Mouse (Mus musculus) intestine, postnatal 0 days (tissue): ENCODE data around the gene Rnf126. TPM values are rescaled to one million over a fixed set of nuclear protein-coding genes. Genes with fewer than 3 reads are reported as not detected.

ENCODE experiments used
- ATAC-seq: fragments of 200-750 bp; cut with Nextera tagmentation; 2 replicates; pipeline ENCODE4 v1.8.0; 2017; ENCODE audit warnings: mild to moderate bottlenecking, moderate TSS enrichment, moderate library complexity
- H3K27ac ChIP-seq: fragments of 300-500 bp; sonication (generic); 2 replicates; pipeline ENCODE4 v1.5.1; 2014; ENCODE audit warnings: mild to moderate bottlenecking, low read depth, low read length, moderate library complexity
- H3K27me3 ChIP-seq: fragments of 300-500 bp; sonication (generic); replicated peaks from 2 replicates; pipeline ENCODE4 v1.6.1; 2014; ENCODE audit warnings: low read length, mixed read lengths; ENCODE audit not compliant: control insufficient read depth, insufficient read depth
- H3K36me3 ChIP-seq: fragments of 300-500 bp; sonication (generic); 2 replicates; pipeline ENCODE4 v1.6.1; 2014; ENCODE audit warnings: mild to moderate bottlenecking, moderate library complexity; ENCODE audit not compliant: control insufficient read depth, insufficient read depth
- H3K4me1 ChIP-seq: fragments of 300-500 bp; sonication (generic); replicated peaks from 2 replicates; pipeline ENCODE4 v1.6.1; 2014; ENCODE audit warnings: antibody characterized with exemption, low read length, mixed read lengths; ENCODE audit not compliant: control insufficient read depth, insufficient read depth
- H3K4me2 ChIP-seq: fragments of 300-500 bp; sonication (generic); replicated peaks from 2 replicates; pipeline ENCODE4 v1.6.1; 2014; ENCODE audit warnings: low read depth, mild to moderate bottlenecking, moderate library complexity
- H3K4me3 ChIP-seq: fragments of 300-500 bp; sonication (generic); 2 replicates; pipeline ENCODE4 v1.5.1; 2014; ENCODE audit warnings: low read depth, low read length
- H3K9ac ChIP-seq: fragments of 300-500 bp; sonication (generic); 2 replicates; pipeline ENCODE4 v1.6.1; 2014; ENCODE audit warnings: mild to moderate bottlenecking, low read depth, low read length
- H3K9me3 ChIP-seq: fragments of 300-500 bp; sonication (generic); 2 replicates; pipeline ENCODE4 v1.6.1; 2016; ENCODE audit warnings: mixed run types; ENCODE audit not compliant: control insufficient read depth
- CTCF ChIP-seq: sonication (generic); IDR thresholded peaks from 2 replicates; pipeline ENCODE4 v1.5.1; 2016; ENCODE audit warnings: low read depth, mild to moderate bottlenecking, control low read depth, antibody characterized with exemption, moderate library complexity
- WGBS: fragments of 180-500 bp; shearing (Covaris S2); extraction: QIAGEN DNeasy Blood & Tissue Kit; methylation state at CpG from one replicate; pipeline ENCODE4 v1.1.7; 2014; 5-methylcytosine and 5-hydroxymethylcytosine counted together
- polyA plus RNA-seq: library from polyadenylated mRNA; unstranded; fragments of >200 nt; fragmentation: Nextera tagmentation; extraction: Ambion mirVana; gene quantifications from 2 replicates; pipeline ENCODE4 v1.2.1, GENCODE M21; 2015

Gene Rnf126
- polyA plus RNA-seq, 1 experiment from 2014 or later: 41.2 TPM

GRCm38 (mm10) chr10:79807826-79808225 lies 41.1 kb upstream of the Rnf126 start:
- Histone ChIP-seq H3K4me1 (no peaks in the 10 kb centered on the region), H3K9ac (no peak overlapping the region), H3K9me3 (no peaks in the 10 kb centered on the region), H3K4me2 (no peak overlapping the region), H3K4me3 (no peak overlapping the region), H3K27me3 (no peaks in the 10 kb centered on the region), H3K36me3 (no peaks in the 10 kb centered on the region), H3K27ac (peak overlapping the region; percentile 28; the same call in 1 of the 2 replicates)
- WGBS: 68% methylated on average over 11 of the region's 11 CpGs
- no peak for ATAC-seq
- no peak for TF ChIP-seq CTCF

- Histone ChIP-seq H3K36me3 (no peaks in the 10 kb centered on the region), H3K27ac (no peak overlapping the region), H3K4me3 (no peak overlapping the region), H3K9me3 (no peaks in the 10 kb centered on the region), H3K27me3 (no peaks in the 10 kb centered on the region), H3K4me1 (no peaks in the 10 kb centered on the region), H3K4me2 (no peak overlapping the region), H3K9ac (no peak overlapping the region)
- WGBS: 62% methylated on average over 10 of the region's 10 CpGs
- no peak for TF ChIP-seq CTCF
- no peak for ATAC-seq
Observed at GRCm38 (mm10) chr10:79806972-79807371, 40.2 kb upstream of the Rnf126 start.

- ATAC-seq: no peak
- H3K36me3 ChIP-seq: no peaks in the 10 kb centered on the region
- TF ChIP-seq CTCF: no peak
- no peak overlapping the region for H3K4me2 ChIP-seq
- H3K4me1 ChIP-seq: no peaks in the 10 kb centered on the region
- no peak overlapping the region for H3K9ac ChIP-seq
- H3K4me3 ChIP-seq: no peak overlapping the region
- no peaks in the 10 kb centered on the region for H3K9me3 ChIP-seq
- no peaks in the 10 kb centered on the region for H3K27me3 ChIP-seq
- 85% methylated on average over 9 of the region's 9 CpGs for WGBS
- H3K27ac ChIP-seq: no peak overlapping the region
Observed at GRCm38 (mm10) chr10:79806331-79806730, 39.6 kb upstream of the Rnf126 start.

GRCm38 (mm10) chr10:79805636-79806035 lies 38.9 kb upstream of the Rnf126 start:
- H3K9ac ChIP-seq: no peak overlapping the region
- TF ChIP-seq CTCF: no peak
- H3K9me3 ChIP-seq: no peaks in the 10 kb centered on the region
- no peak overlapping the region for H3K27ac ChIP-seq
- H3K4me1 ChIP-seq: no peaks in the 10 kb centered on the region
- no peaks in the 10 kb centered on the region for H3K27me3 ChIP-seq
- H3K4me2 ChIP-seq: no peak overlapping the region
- no peak for ATAC-seq
- no peak overlapping the region for H3K4me3 ChIP-seq
- WGBS: 49% methylated on average over 11 of the region's 11 CpGs
- H3K36me3 ChIP-seq: no peaks in the 10 kb centered on the region

- ATAC-seq: no peak
- Histone ChIP-seq H3K4me2 (no peak overlapping the region), H3K36me3 (no peaks in the 10 kb centered on the region), H3K4me1 (no peaks in the 10 kb centered on the region), H3K27me3 (no peaks in the 10 kb centered on the region), H3K4me3 (no peak overlapping the region), H3K27ac (no peak overlapping the region), H3K9ac (no peak overlapping the region), H3K9me3 (no peaks in the 10 kb centered on the region)
- TF ChIP-seq CTCF: no peak
- WGBS: 37% methylated on average over 29 of the region's 29 CpGs
Observed at GRCm38 (mm10) chr10:79803716-79804323, 37.1 kb upstream of the Rnf126 start.

- Histone ChIP-seq H3K27me3 (no peaks in the 10 kb centered on the region), H3K36me3 (no peaks in the 10 kb centered on the region), H3K9me3 (no peaks in the 10 kb centered on the region), H3K4me3 (no peak overlapping the region), H3K4me1 (no peaks in the 10 kb centered on the region), H3K4me2 (no peak overlapping the region), H3K9ac (0 out of 2 replicates have a peak overlapping the region, but pooled peaks have one; percentile 5), H3K27ac (no peak overlapping the region)
- no peak for ATAC-seq
- no peak for TF ChIP-seq CTCF
- WGBS: 44% methylated on average over 11 of the region's 11 CpGs
Observed at GRCm38 (mm10) chr10:79802331-79802971, 35.7 kb upstream of the Rnf126 start.
